ENCODE assay signal across 14 mouse cellular contexts in the genomic region with DNA sequence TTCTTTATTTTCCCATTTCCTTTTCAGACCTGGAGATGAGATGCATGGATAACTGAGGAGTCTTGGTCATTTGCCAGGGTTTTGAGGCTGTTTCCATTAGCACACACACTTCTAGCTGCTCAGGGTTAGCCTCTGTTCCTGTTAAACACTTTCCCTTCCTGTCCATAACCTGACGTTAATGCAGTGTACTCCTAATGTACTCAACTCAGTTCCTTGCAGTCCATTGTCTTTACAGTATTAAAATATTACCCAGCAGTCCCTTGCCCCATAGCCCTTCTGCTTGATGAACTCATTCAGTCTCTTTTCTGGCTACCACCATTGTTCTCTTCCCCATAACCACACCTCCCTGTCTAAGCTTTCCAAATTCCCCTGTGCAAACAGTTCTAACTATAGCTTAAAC.
"Had no signal": no experiment of that assay in that cellular context is flagged by ENCODE, and none has a peak within 500 bp of the region (broad histone marks: within the 10 kb centered on the region; RNA-seq: fewer than 3 reads in every experiment).

No protein-coding gene starts in this region.

- DNase-seq: kidney, adult 8-10 months; kidney, postnatal 4 days; left cerebral cortex, postnatal 4 days; right cerebral cortex, postnatal 14 days; thymus, adult 18-20 months; thymus, postnatal 14 days had no signal

- ATAC-seq: intestine, postnatal 0 days; liver, embryonic 12.5 days; midbrain, embryonic 16.5 days had no signal

- H3K27me3 ChIP-seq: limb, embryonic 15.5 days; liver, embryonic 12.5 days; lung, embryonic 15.5 days; neural tube, embryonic 13.5 days had no signal

- H3K9me3 ChIP-seq: limb, embryonic 15.5 days; liver, embryonic 12.5 days; lung, embryonic 15.5 days; midbrain, embryonic 12.5 days; neural tube, embryonic 13.5 days had no signal

- H3K27ac ChIP-seq: layer of hippocampus, adult 2 months; limb, embryonic 15.5 days; liver, embryonic 12.5 days; lung, embryonic 15.5 days; midbrain, embryonic 12.5 days; neural tube, embryonic 13.5 days had no signal

- H3K4me1 ChIP-seq: liver, embryonic 12.5 days; midbrain, embryonic 12.5 days; neural tube, embryonic 13.5 days had no signal

- H3K9ac ChIP-seq: limb, embryonic 15.5 days; liver, embryonic 12.5 days; lung, embryonic 15.5 days; midbrain, embryonic 12.5 days; neural tube, embryonic 13.5 days had no signal

- H3K4me3 ChIP-seq: layer of hippocampus, adult 2 months; limb, embryonic 15.5 days; liver, embryonic 12.5 days; lung, embryonic 15.5 days; midbrain, embryonic 12.5 days; neural tube, embryonic 13.5 days had no signal

- H3K36me3 ChIP-seq: limb, embryonic 15.5 days; liver, embryonic 12.5 days; lung, embryonic 15.5 days; midbrain, embryonic 12.5 days; neural tube, embryonic 13.5 days had no signal

- H3K4me2 ChIP-seq: limb, embryonic 15.5 days; liver, embryonic 12.5 days; lung, embryonic 15.5 days; midbrain, embryonic 12.5 days; neural tube, embryonic 13.5 days had no signal
